Mouse (Mus musculus) G1E-ER4 (cell line): Measurements from ENCODE around the gene Sytl3. TPM values are rescaled to one million over a fixed set of nuclear protein-coding genes. Genes with fewer than 3 reads are reported as not detected.

Experiments
- GATA1 ChIP-seq: IDR thresholded peaks from one replicate; pipeline ENCODE4 v1.8.0; 2012; ENCODE audit warnings: low read length, inconsistent platforms
- polyA plus RNA-seq: library from polyadenylated mRNA; stranded (reverse); fragments of >175 nt; gene quantifications from 2 replicates; pipeline ENCODE4 v1.2.3, GENCODE M21; 2012

Gene Sytl3
- polyA plus RNA-seq, 1 experiment, result not detected

- no peak for TF ChIP-seq GATA1
Observed at GRCm38 (mm10) chr17:6739756-6740155, 80.9 kb downstream of the Sytl3 start.

DNA sequence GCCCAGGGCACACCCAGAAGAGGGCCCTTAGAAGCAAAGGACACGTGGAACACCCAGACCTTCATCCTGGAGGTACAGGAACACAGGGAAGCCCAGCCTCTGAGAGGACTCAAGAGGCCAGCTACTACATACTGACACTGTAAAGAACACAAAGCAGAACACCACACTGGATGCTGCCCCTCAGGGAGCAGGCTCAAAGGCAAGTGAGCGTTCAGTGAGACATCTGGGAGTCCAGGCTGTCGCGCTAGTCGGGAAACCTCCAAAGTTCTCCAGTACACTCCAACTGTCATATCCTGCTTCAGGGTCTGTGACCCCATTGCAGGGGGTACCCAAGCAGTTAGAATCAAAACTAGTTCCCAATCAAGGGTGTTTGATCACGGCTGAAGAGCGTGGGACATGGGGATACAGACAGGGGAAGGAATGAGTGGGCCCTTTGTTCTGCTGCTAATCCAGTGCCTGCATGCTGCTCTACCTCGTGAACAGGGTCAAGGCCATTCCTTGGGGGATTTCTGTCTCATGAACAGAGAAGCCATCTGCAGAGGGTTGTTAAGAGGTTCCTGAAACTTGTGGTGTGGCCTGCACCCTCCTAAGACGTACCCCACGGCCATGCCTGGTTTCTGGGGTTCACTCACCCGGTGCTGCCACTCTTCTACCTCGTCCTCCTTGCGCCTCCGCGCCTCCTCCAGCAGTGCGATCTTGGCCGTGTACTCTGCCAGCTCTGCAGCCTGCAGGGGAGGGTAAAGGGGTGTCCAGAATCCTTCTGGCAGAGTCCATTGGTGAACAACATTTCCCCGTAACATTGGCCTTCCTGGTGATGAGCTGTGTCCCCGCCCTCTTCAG lies 81.7 kb downstream of the Sytl3 start:
- no peak for TF ChIP-seq GATA1

DNA sequence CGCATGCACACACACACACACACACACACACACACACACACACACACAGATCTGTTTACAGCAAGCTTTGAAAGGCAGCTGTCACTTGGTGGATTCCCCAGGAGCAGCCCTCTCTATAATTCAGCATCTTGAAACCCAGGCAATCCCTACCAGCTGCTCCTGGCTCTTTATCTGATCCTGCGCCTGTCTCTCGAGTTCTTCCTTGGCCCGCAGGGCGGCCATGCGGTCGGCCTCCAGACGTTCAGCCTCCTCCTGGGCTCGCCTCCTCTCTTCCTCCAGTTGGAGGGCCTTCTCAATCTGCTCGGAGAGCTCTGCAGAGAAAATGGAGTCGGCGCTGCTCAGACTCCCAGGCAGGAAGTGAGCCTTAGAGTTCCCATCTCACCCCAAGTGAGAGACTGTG lies 82.4 kb downstream of the Sytl3 start:
- no peak for TF ChIP-seq GATA1

GRCm38 (mm10) chr17:6742083-6743038 lies 83.5 kb downstream of the Sytl3 start:
- no peak for TF ChIP-seq GATA1

DNA sequence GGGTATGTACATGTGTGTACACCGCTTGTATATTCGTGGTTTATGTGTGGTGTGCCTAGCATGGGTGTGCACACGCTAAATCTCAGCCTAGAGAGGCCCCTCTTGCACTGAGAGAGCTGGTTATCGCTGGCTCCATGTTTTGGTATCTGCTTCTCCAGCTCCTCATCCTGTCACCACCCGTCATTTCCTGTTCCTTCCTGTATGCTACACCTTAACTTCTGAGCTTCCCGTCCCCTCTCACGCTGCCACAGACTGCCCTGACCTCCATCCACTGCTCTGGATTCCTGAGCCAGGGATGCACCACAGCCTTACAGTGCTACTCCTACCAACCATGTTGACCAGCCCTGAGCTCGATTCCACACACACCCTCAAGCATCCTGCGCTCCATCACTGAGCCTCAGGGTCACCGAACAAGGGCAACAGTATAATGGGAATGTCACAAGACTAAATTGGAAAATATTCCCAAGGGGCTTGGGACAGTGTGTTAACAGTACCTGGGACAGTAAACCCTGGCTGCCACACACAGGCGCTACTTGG lies 84.2 kb downstream of the Sytl3 start:
- no peak for TF ChIP-seq GATA1

- no peak for TF ChIP-seq GATA1
Observed at GRCm38 (mm10) chr17:6743787-6744239, 84.9 kb downstream of the Sytl3 start.

GRCm38 (mm10) chr17:6744366-6744765 lies 85.5 kb downstream of the Sytl3 start:
- no peak for TF ChIP-seq GATA1

DNA sequence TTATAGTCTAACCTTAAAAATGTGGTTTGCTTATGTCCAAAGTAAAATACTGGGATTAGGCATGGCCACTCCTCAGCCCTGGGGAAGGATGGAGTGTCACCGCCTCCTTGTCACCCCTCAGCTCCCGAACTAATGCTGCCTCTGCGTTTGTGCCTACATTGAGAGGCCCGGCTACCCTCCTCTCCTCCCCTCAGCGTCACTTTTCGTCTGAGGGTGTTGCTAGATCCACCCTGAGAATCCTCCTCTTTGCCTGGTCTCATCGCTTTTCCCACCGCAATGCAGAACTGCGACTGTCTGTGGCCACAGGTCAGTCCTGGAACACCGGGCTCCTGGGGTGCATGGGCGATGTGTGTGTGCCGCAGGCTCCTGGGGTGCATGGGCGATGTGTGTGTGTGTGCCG lies 86.0 kb downstream of the Sytl3 start:
- TF ChIP-seq GATA1, result no peak

GRCm38 (mm10) chr17:6745503-6745902 lies 86.6 kb downstream of the Sytl3 start:
- no peak for TF ChIP-seq GATA1

- TF ChIP-seq GATA1, result no peak
Observed at GRCm38 (mm10) chr17:6745975-6746374, 87.1 kb downstream of the Sytl3 start.

DNA sequence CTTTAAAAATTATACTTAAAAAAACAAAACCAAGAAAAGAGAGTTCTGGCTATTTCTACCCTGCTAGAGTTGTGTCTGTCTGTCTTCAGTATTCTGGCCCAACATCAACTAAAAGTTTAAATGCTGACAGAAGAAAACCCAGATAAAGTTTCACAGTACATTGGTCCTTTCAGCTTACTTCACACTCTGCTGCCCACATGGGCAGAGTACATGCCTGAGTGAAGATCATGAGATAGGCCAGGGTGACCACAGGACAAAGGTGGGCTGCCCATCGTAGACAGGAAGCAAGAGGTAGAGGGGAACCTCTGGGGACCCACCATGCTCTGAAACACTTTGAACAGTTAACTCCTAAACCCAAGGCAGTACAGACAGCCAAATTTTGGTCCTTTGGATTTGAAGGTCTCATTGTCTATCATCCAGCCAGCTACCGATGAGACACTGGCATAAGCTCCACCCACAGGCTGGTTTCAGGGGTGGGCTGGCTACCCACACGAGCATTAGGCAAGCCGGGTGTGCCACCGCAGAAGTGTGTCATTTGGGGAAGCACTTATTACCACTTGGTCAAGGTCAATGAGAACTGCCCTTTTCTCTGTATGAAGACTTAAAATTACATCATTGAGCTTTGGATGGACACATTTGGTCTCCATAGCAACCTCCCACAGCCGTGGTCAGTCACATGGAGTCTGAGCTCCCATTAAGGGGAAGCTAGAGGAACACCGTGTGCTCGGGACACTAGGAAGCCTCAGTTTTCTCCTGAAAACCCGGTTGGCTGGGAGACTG lies 87.7 kb downstream of the Sytl3 start:
- TF ChIP-seq GATA1, result no peak

DNA sequence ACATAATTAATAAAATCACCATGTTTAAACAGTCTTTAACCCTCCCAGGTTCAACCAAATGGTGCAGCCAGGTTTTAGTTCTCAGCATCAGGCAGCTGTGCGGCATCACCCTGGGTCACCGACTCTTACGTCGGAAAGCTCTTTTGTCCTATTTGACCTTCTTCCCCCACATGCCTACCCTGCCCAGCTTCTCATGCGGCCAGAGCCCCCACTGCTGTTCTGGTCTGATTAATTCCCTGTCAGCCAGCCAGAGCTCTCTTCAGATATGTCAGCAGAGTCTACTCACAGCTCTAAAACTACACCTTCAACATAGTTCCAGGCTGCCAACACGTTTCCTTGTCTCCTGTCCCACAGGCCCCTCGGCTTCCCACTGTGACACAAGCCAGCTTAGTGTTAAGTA lies 88.6 kb downstream of the Sytl3 start:
- TF ChIP-seq GATA1, result no peak

DNA sequence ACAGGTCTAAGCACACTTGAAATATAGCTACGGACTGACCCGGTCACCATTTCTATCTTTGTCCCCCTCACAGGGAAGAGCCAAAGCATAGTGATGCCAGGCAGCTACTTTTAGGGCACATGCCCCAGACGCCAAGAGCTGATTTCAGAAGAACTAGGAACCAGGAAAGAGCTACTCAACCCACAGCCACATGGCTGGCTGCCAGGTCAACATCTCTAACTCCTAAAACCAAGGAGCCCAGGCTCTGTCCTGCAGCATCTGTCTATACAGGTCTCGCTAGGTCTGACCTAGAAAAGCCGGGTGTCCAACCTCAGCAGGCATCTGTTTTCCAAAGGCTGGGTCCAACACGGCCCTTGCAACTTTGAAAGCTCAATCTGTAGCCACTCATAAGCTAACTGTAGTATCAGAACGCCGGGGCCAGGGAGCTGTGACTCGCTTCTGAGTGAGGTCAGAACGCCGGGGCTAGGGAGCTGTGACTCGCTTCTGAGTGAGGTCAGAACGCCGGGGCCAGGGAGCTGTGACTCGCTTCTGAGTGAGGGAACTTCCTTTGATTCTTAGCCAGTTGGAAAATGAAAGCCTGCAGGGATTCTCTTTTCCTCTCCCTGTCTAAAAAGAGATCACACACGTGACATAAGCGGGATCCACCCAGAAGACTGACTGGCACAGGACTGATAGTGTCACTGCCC lies 90.0 kb downstream of the Sytl3 start:
- TF ChIP-seq GATA1, result no peak

DNA sequence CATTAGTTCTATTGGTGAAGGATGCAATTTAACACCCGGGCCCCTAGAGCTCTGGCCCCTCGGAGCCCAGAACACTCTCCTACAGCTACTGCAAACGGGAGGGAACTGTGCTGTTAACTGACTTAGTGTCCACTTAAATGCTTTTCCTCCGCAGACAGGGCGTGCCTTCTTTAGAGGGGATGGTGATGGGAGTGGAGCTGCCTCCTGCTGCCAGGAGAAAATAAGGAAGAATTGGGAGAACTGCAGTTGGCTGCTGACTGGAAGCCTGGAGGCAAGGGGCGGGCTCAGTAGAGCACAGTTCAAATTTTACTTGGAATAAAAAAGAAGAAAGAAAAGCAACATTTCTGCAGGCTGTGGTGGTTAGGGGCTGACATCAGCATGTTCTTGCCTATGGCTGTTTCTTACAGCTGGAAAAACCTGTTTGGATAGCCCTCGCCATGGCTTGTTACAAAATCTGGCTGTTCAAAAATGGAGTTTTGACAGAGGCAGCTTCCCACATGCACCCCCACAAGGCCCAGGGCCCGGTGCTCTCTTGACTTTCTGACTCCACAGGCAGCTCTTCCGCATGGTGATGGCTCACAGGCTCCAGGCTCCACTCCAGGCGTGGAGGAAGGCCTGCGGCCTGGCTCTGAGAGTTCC lies 92.4 kb downstream of the Sytl3 start:
- TF ChIP-seq GATA1, result no peak

DNA sequence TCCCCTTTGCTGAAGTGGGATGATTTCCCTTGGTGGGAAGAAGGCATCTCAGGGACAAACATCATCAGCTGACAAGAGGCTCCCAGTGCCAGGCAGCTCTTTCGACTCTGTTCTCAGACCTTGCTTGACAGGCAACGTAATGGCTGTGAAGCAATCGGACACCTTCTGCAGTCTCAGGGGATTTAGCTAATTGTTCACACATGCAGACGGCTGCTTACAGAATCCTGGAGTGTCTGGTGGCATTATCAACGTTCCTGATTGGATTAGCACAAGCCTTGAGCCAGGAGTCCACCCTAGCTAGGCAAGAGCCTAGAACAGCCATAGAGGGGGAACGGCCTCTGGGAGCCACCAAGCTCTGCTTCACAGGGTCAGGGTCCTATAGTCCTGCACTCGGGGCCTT lies 93.5 kb downstream of the Sytl3 start:
- TF ChIP-seq GATA1, result no peak
